Mouse (Mus musculus) midbrain, embryonic 13.5 days (tissue): Measurements from ENCODE around the gene Colgalt2. TPM values are rescaled to one million over a fixed set of nuclear protein-coding genes. Genes with fewer than 3 reads are reported as not detected.

Experiments
- ATAC-seq: fragments of 200-750 bp; cut with Nextera tagmentation; 2 replicates; pipeline ENCODE4 v1.8.0; 2017; ENCODE audit warnings: mild to moderate bottlenecking, moderate TSS enrichment, moderate library complexity
- H3K27ac ChIP-seq: fragments of 300-500 bp; sonication (generic); 2 replicates; pipeline ENCODE4 v1.5.1; 2015; ENCODE audit warnings: inconsistent platforms, mild to moderate bottlenecking, moderate library complexity
- H3K27me3 ChIP-seq: fragments of 300-500 bp; sonication (generic); 2 replicates; pipeline ENCODE4 v1.6.1; 2015; ENCODE audit warnings: mild to moderate bottlenecking, inconsistent platforms
- H3K36me3 ChIP-seq: fragments of 300-500 bp; sonication (generic); 2 replicates; pipeline ENCODE4 v1.6.1; 2015; ENCODE audit warnings: mild to moderate bottlenecking, inconsistent platforms
- H3K4me1 ChIP-seq: fragments of 300-500 bp; sonication (generic); replicated peaks from 2 replicates; pipeline ENCODE4 v1.6.1; 2015; ENCODE audit warnings: inconsistent platforms
- H3K4me2 ChIP-seq: fragments of 300-500 bp; sonication (generic); replicated peaks from 2 replicates; pipeline ENCODE4 v1.6.1; 2015; ENCODE audit warnings: moderate library complexity, mild to moderate bottlenecking, inconsistent platforms
- H3K4me3 ChIP-seq: fragments of 300-500 bp; sonication (generic); replicated peaks from 2 replicates; pipeline ENCODE4 v1.5.1; 2015; ENCODE audit warnings: mild to moderate bottlenecking, inconsistent platforms
- H3K9ac ChIP-seq: fragments of 300-500 bp; sonication (generic); replicated peaks from 2 replicates; pipeline ENCODE4 v1.6.1; 2015; ENCODE audit warnings: mild to moderate bottlenecking, inconsistent platforms
- H3K9me3 ChIP-seq: fragments of 300-500 bp; sonication (generic); 2 replicates; pipeline ENCODE4 v1.6.1; 2016; ENCODE audit warnings: mild to moderate bottlenecking, inconsistent platforms
- WGBS: fragments of 180-500 bp; shearing (Covaris S2); methylation state at CpG from one replicate; pipeline ENCODE4 v1.1.7; 2015; 5-methylcytosine and 5-hydroxymethylcytosine counted together
- polyA plus RNA-seq: library from polyadenylated mRNA; unstranded; fragments of >200 nt; fragmentation: Nextera tagmentation; extraction: Ambion mirVana; gene quantifications from 2 replicates; pipeline ENCODE4 v1.2.1, GENCODE M21; 2015

Colgalt2 gene
- polyA plus RNA-seq, 1 experiment from 2014 or later, result 2.2 TPM

- no peaks in the 10 kb centered on the region for H3K27me3 ChIP-seq
- peaks cover 11% of the 10 kb centered on the region; the same call in 1 of the 2 replicates for H3K36me3 ChIP-seq
- H3K4me2 ChIP-seq, result no peak overlapping the region
- no peak overlapping the region for H3K4me3 ChIP-seq
- no peak for ATAC-seq
- 96% methylated on average over 2 of the region's 2 CpGs for WGBS
- H3K4me1 ChIP-seq, result no peaks in the 10 kb centered on the region
- no peak overlapping the region for H3K27ac ChIP-seq
- H3K9ac ChIP-seq, result no peak overlapping the region
- no peaks in the 10 kb centered on the region for H3K9me3 ChIP-seq
Observed at GRCm38 (mm10) chr1:152543449-152544159, 144.0 kb downstream of the Colgalt2 start.

- Histone ChIP-seq H3K4me3 (no peak overlapping the region), H3K4me1 (0 out of 2 replicates have a peak, but pooled peaks cover 2% of the 10 kb centered on the region), H3K27me3 (no peaks in the 10 kb centered on the region), H3K4me2 (no peak overlapping the region), H3K9ac (no peak overlapping the region), H3K9me3 (no peaks in the 10 kb centered on the region), H3K36me3 (peaks cover 12% of the 10 kb centered on the region), H3K27ac (no peak overlapping the region)
- no peak for ATAC-seq
- 89% methylated on average over 13 of the region's 13 CpGs for WGBS
Observed at GRCm38 (mm10) chr1:152549061-152549738, 149.6 kb downstream of the Colgalt2 start.

- no peaks in the 10 kb centered on the region for H3K9me3 ChIP-seq
- H3K4me2 ChIP-seq, result no peak overlapping the region
- no peak overlapping the region for H3K9ac ChIP-seq
- H3K4me3 ChIP-seq, result no peak overlapping the region
- H3K36me3 ChIP-seq, result peaks cover 12% of the 10 kb centered on the region
- no peaks in the 10 kb centered on the region for H3K27me3 ChIP-seq
- WGBS, result 91% methylated on average over 2 of the region's 2 CpGs
- H3K27ac ChIP-seq, result no peak overlapping the region
- peaks cover 3% of the 10 kb centered on the region; the same call in 1 of the 2 replicates for H3K4me1 ChIP-seq
- ATAC-seq, result no peak
Observed at GRCm38 (mm10) chr1:152550544-152550943, 150.9 kb downstream of the Colgalt2 start.

GRCm38 (mm10) chr1:152550973-152551372 is 151.3 kb downstream of the Colgalt2 start:
- ATAC-seq, result no peak
- H3K9ac ChIP-seq, result no peak overlapping the region
- WGBS, result 86% methylated on average over 3 of the region's 3 CpGs
- no peak overlapping the region for H3K27ac ChIP-seq
- peaks cover 7% of the 10 kb centered on the region for H3K4me1 ChIP-seq
- no peaks in the 10 kb centered on the region for H3K27me3 ChIP-seq
- no peak overlapping the region for H3K4me3 ChIP-seq
- H3K36me3 ChIP-seq, result peaks cover 12% of the 10 kb centered on the region
- no peak overlapping the region for H3K4me2 ChIP-seq
- no peaks in the 10 kb centered on the region for H3K9me3 ChIP-seq

- H3K9me3 ChIP-seq, result no peaks in the 10 kb centered on the region
- WGBS, result 75% methylated on average over 15 of the region's 15 CpGs
- H3K4me1 ChIP-seq, result peaks cover 15% of the 10 kb centered on the region
- H3K27ac ChIP-seq, result no peak overlapping the region
- H3K4me2 ChIP-seq, result no peak overlapping the region
- peaks cover 9% of the 10 kb centered on the region for H3K36me3 ChIP-seq
- no peak overlapping the region for H3K4me3 ChIP-seq
- no peak for ATAC-seq
- H3K9ac ChIP-seq, result no peak overlapping the region
- H3K27me3 ChIP-seq, result no peaks in the 10 kb centered on the region
Observed at GRCm38 (mm10) chr1:152553912-152554547, 154.4 kb downstream of the Colgalt2 start.

- Histone ChIP-seq H3K9me3 (no peaks in the 10 kb centered on the region), H3K4me3 (no peak overlapping the region), H3K27me3 (no peaks in the 10 kb centered on the region), H3K9ac (no peak overlapping the region), H3K36me3 (peaks cover 9% of the 10 kb centered on the region), H3K27ac (peak overlapping the region; percentile 63), H3K4me2 (no peak overlapping the region), H3K4me1 (peaks cover 15% of the 10 kb centered on the region)
- peak; percentile 94 for ATAC-seq
- WGBS, result 5% methylated on average over 7 of the region's 7 CpGs
Observed at GRCm38 (mm10) chr1:152555944-152556573, 156.4 kb downstream of the Colgalt2 start.

- peak; percentile 79 for ATAC-seq
Observed at GRCm38 (mm10) chr1:152556576-152557281, 157.1 kb downstream of the Colgalt2 start.

More at GRCm38 (mm10) chr1:152556576-152557281, 157.1 kb downstream of the Colgalt2 start:
- Histone ChIP-seq H3K9ac (no peak overlapping the region), H3K4me1 (peaks cover 19% of the 10 kb centered on the region), H3K4me3 (no peak overlapping the region), H3K27me3 (no peaks in the 10 kb centered on the region), H3K4me2 (no peak overlapping the region), H3K27ac (peak overlapping the region; percentile 63; the same call in 1 of the 2 replicates), H3K9me3 (no peaks in the 10 kb centered on the region), H3K36me3 (peaks cover 6% of the 10 kb centered on the region)
- WGBS, result 37% methylated on average over 14 of the region's 14 CpGs

Other genes starting within 250 kb of the Colgalt2 start
- gene Tsen15, start 13.1 kb upstream of the Colgalt2 start, polyA plus RNA-seq, result 31.9 and 34.5 TPM in 2 replicates